Mouse (Mus musculus): Measurements from ENCODE around the gene Adal. TPM values are rescaled to one million over a fixed set of nuclear protein-coding genes. Genes with fewer than 3 reads are reported as not detected.

Adal gene
- polyA plus RNA-seq, 1 experiment from 2014 or later = 14.6 TPM

DNA sequence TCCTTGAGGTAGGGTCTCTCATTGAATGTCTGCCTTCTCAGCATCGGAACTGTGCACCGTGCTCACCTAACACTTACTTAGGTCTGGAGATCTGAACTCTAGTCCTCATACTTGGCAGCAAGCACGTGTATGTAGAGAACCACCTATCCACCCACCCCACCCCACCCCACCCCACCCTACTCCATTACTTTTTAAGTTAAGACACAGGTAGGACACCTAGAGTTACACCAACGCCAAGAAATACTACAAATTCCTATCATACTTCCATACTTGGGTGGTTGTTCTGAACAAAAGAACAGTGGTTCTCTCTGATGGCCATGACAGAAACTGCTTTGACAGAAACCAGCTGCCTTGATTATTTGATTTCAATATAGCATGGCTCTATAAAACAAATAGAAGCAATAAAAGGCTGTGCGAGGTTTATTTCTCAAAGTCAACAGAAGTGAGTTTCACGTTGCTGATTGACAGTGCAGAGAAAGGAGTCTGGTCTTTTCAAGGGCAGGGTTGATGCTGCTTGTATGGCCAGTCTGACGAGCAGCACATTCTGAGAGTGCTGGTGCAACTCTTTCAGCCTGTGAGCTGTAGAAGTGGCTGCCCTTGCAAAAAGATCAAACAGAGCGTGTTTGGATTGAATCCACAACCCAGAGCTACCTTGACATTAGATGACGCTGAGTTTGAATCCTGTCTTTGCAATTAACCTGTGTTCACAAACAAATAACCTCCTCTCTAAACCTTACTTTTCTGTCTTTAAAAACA is 11.2 kb upstream of the Adal start:
- no peak overlapping the region for H3K27ac ChIP-seq (ENCODE audit: low read depth, low read length)
- ATAC-seq (replicated peaks; ENCODE audit: insufficient number of reproducible peaks, low FRiP score, low TSS enrichment) = no peak
- no peak overlapping the region for H3K4me2 ChIP-seq
- no peaks in the 10 kb centered on the region for H3K36me3 ChIP-seq (ENCODE audit: control insufficient read depth, insufficient read depth, low read length)
- H3K4me3 ChIP-seq (ENCODE audit: low read depth, low read length) = no peak overlapping the region
- no peak overlapping the region for H3K9ac ChIP-seq (ENCODE audit: low read depth, low read length)
- H3K9me3 ChIP-seq (replicated peaks; ENCODE audit: control insufficient read depth, low read length) = no peaks in the 10 kb centered on the region
- WGBS (ENCODE audit: insufficient replicate concordance) = 64% methylated on average over 9 of the region's 9 CpGs
- H3K27me3 ChIP-seq (ENCODE audit: control insufficient read depth, insufficient read depth, low read length) = no peaks in the 10 kb centered on the region
- no peaks in the 10 kb centered on the region for H3K4me1 ChIP-seq (ENCODE audit: control insufficient read depth, insufficient read depth, low read length)

GRCm38 (mm10) chr2:121132822-121133221 is 7.4 kb upstream of the Adal start:
- WGBS (ENCODE audit: insufficient replicate concordance) = 63% methylated on average over 1 of the region's 1 CpGs
- H3K4me1 ChIP-seq (ENCODE audit: control insufficient read depth, insufficient read depth, low read length) = no peaks in the 10 kb centered on the region
- no peak overlapping the region for H3K4me3 ChIP-seq (ENCODE audit: low read depth, low read length)
- H3K27me3 ChIP-seq (ENCODE audit: control insufficient read depth, insufficient read depth, low read length) = no peaks in the 10 kb centered on the region
- no peak overlapping the region for H3K27ac ChIP-seq (ENCODE audit: low read depth, low read length)
- no peak for ATAC-seq (replicated peaks; ENCODE audit: insufficient number of reproducible peaks, low FRiP score, low TSS enrichment)
- H3K36me3 ChIP-seq (ENCODE audit: control insufficient read depth, insufficient read depth, low read length) = no peaks in the 10 kb centered on the region
- H3K9ac ChIP-seq (ENCODE audit: low read depth, low read length) = no peak overlapping the region
- no peak overlapping the region for H3K4me2 ChIP-seq
- H3K9me3 ChIP-seq (replicated peaks; ENCODE audit: control insufficient read depth, low read length) = no peaks in the 10 kb centered on the region

DNA sequence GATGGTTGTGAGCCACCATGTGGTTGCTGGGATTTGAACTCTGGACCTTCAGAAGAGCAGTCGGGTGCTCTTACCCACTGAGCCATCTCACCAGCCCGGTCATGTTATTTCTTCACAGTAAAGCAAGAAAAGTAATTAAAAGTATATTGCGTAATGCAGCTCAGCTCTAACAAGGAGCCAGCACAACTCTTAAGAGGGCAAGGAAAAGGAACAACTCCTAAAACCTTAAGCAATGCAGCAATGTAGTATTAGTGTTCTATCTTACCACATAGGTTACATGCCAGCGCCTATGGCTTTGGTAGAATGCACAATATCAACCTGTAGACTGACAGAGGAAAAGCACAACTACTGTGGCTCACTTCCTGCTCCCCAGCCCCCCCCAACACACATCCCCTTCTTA is 2.9 kb upstream of the Adal start:
- Histone ChIP-seq H3K27me3 (ENCODE audit: control insufficient read depth, insufficient read depth, low read length) (no peaks in the 10 kb centered on the region), H3K4me3 (ENCODE audit: low read depth, low read length) (no peak overlapping the region), H3K9me3 (replicated peaks; ENCODE audit: control insufficient read depth, low read length) (no peaks in the 10 kb centered on the region), H3K4me1 (ENCODE audit: control insufficient read depth, insufficient read depth, low read length) (peaks cover 18% of the 10 kb centered on the region), H3K4me2 (no peak overlapping the region), H3K27ac (ENCODE audit: low read depth, low read length) (no peak overlapping the region), H3K36me3 (ENCODE audit: control insufficient read depth, insufficient read depth, low read length) (peaks cover 9% of the 10 kb centered on the region), H3K9ac (ENCODE audit: low read depth, low read length) (no peak overlapping the region)
- WGBS (ENCODE audit: insufficient replicate concordance) = 95% methylated on average over 4 of the region's 4 CpGs
- no peak for ATAC-seq (replicated peaks; ENCODE audit: insufficient number of reproducible peaks, low FRiP score, low TSS enrichment)

DNA sequence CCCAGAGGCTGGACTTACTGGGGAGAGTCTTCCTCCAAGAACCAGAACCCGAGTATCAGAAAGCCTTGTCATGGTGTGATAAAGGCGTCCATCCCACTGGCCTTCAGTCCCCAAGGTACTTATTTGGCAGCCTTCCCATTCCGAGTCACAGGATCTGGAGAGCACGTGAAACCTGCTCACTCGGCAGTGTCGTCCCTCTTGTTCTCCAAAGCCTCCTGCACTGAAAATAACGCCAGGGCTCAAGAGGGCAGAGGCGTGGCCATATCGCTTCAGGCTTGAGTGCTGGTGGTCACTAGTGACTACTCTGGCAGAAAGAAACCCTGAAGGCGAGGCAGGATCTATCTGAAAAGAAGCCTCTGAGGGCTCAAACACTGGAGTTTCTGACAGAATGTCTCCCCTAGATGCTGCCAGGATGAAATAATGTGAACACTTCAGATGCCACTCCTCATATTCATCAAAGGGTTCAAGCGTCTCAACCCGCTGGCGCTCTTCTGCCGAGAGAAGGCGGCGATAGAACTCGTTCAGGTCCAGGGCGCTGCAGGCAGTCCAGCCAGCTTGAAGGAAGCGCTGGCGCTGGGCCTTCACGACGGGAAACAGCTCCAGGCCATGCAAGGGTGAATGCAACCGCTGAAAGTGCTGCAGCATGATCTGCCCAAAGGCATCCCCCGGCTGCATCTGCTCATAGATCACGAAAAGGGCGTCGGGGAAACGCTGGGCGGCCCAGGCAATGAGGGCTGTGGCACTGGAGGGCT is 786 bp upstream of the Adal start:
- Histone ChIP-seq H3K4me3 (ENCODE audit: low read depth, low read length) (peak overlapping the region; percentile 65), H3K9me3 (replicated peaks; ENCODE audit: control insufficient read depth, low read length) (no peaks in the 10 kb centered on the region), H3K9ac (ENCODE audit: low read depth, low read length) (peak overlapping the region; percentile 75), H3K36me3 (ENCODE audit: control insufficient read depth, insufficient read depth, low read length) (peaks cover 9% of the 10 kb centered on the region), H3K4me1 (ENCODE audit: control insufficient read depth, insufficient read depth, low read length) (peaks cover 18% of the 10 kb centered on the region), H3K27ac (ENCODE audit: low read depth, low read length) (peak overlapping the region; percentile 88), H3K27me3 (ENCODE audit: control insufficient read depth, insufficient read depth, low read length) (no peaks in the 10 kb centered on the region), H3K4me2 (peak overlapping the region; percentile 88)
- no peak; the same call in 1 of the 2 replicates for ATAC-seq (replicated peaks; ENCODE audit: insufficient number of reproducible peaks, low FRiP score, low TSS enrichment)
- 46% methylated on average over 29 of the region's 29 CpGs for WGBS (ENCODE audit: insufficient replicate concordance)

- peaks cover 18% of the 10 kb centered on the region for H3K4me1 ChIP-seq (ENCODE audit: control insufficient read depth, insufficient read depth, low read length)
- 72% methylated on average over 16 of the region's 16 CpGs for WGBS (ENCODE audit: insufficient replicate concordance)
- H3K4me3 ChIP-seq (ENCODE audit: low read depth, low read length) = peak overlapping the region; percentile 65
- H3K27ac ChIP-seq (ENCODE audit: low read depth, low read length) = peak overlapping the region; percentile 88
- no peaks in the 10 kb centered on the region for H3K27me3 ChIP-seq (ENCODE audit: control insufficient read depth, insufficient read depth, low read length)
- peak overlapping the region; percentile 88 for H3K4me2 ChIP-seq
- peaks cover 9% of the 10 kb centered on the region for H3K36me3 ChIP-seq (ENCODE audit: control insufficient read depth, insufficient read depth, low read length)
- no peaks in the 10 kb centered on the region for H3K9me3 ChIP-seq (replicated peaks; ENCODE audit: control insufficient read depth, low read length)
- ATAC-seq (replicated peaks; ENCODE audit: insufficient number of reproducible peaks, low FRiP score, low TSS enrichment) = no peak
- H3K9ac ChIP-seq (ENCODE audit: low read depth, low read length) = peak overlapping the region; percentile 77
Measured at GRCm38 (mm10) chr2:121141216-121142035, 1.2 kb downstream of the Adal start.

GRCm38 (mm10) chr2:121142415-121142814 is 2.2 kb downstream of the Adal start:
- peaks cover 9% of the 10 kb centered on the region for H3K36me3 ChIP-seq (ENCODE audit: control insufficient read depth, insufficient read depth, low read length)
- H3K9me3 ChIP-seq (replicated peaks; ENCODE audit: control insufficient read depth, low read length) = no peaks in the 10 kb centered on the region
- 74% methylated on average over 2 of the region's 2 CpGs for WGBS (ENCODE audit: insufficient replicate concordance)
- peaks cover 18% of the 10 kb centered on the region for H3K4me1 ChIP-seq (ENCODE audit: control insufficient read depth, insufficient read depth, low read length)
- H3K9ac ChIP-seq (ENCODE audit: low read depth, low read length) = no peak overlapping the region
- ATAC-seq (replicated peaks; ENCODE audit: insufficient number of reproducible peaks, low FRiP score, low TSS enrichment) = no peak
- no peak overlapping the region for H3K4me3 ChIP-seq (ENCODE audit: low read depth, low read length)
- H3K4me2 ChIP-seq = no peak overlapping the region
- H3K27me3 ChIP-seq (ENCODE audit: control insufficient read depth, insufficient read depth, low read length) = no peaks in the 10 kb centered on the region
- H3K27ac ChIP-seq (ENCODE audit: low read depth, low read length) = no peak overlapping the region

GRCm38 (mm10) chr2:121149679-121150078 is 9.5 kb downstream of the Adal start:
- WGBS (ENCODE audit: insufficient replicate concordance) = 76% methylated on average over 5 of the region's 5 CpGs
- H3K4me1 ChIP-seq (ENCODE audit: control insufficient read depth, insufficient read depth, low read length) = no peaks in the 10 kb centered on the region
- H3K4me2 ChIP-seq = no peak overlapping the region
- H3K27ac ChIP-seq (ENCODE audit: low read depth, low read length) = no peak overlapping the region
- H3K27me3 ChIP-seq (ENCODE audit: control insufficient read depth, insufficient read depth, low read length) = no peaks in the 10 kb centered on the region
- no peak for ATAC-seq (replicated peaks; ENCODE audit: insufficient number of reproducible peaks, low FRiP score, low TSS enrichment)
- H3K4me3 ChIP-seq (ENCODE audit: low read depth, low read length) = no peak overlapping the region
- H3K9ac ChIP-seq (ENCODE audit: low read depth, low read length) = no peak overlapping the region
- no peaks in the 10 kb centered on the region for H3K9me3 ChIP-seq (replicated peaks; ENCODE audit: control insufficient read depth, low read length)
- H3K36me3 ChIP-seq (ENCODE audit: control insufficient read depth, insufficient read depth, low read length) = peaks cover 9% of the 10 kb centered on the region

GRCm38 (mm10) chr2:121153100-121153499 is 12.9 kb downstream of the Adal start:
- 81% methylated on average over 3 of the region's 3 CpGs for WGBS (ENCODE audit: insufficient replicate concordance)
- no peaks in the 10 kb centered on the region for H3K4me1 ChIP-seq (ENCODE audit: control insufficient read depth, insufficient read depth, low read length)
- no peaks in the 10 kb centered on the region for H3K27me3 ChIP-seq (ENCODE audit: control insufficient read depth, insufficient read depth, low read length)
- H3K36me3 ChIP-seq (ENCODE audit: control insufficient read depth, insufficient read depth, low read length) = peaks cover 6% of the 10 kb centered on the region
- no peak overlapping the region for H3K9ac ChIP-seq (ENCODE audit: low read depth, low read length)
- H3K4me2 ChIP-seq = no peak overlapping the region
- ATAC-seq (replicated peaks; ENCODE audit: insufficient number of reproducible peaks, low FRiP score, low TSS enrichment) = no peak
- no peaks in the 10 kb centered on the region for H3K9me3 ChIP-seq (replicated peaks; ENCODE audit: control insufficient read depth, low read length)
- no peak overlapping the region for H3K27ac ChIP-seq (ENCODE audit: low read depth, low read length)
- H3K4me3 ChIP-seq (ENCODE audit: low read depth, low read length) = no peak overlapping the region

All from heart, embryonic 11.5 days (tissue).